ENCODE assay signal across 10 mouse cellular contexts in genomic region chr3:97524835-97525234, GRCm38 (mm10).
DNase-seq lines count a peak whose midpoint lies in the region; ATAC-seq and TF ChIP-seq lines count a peak whose summit lies in the region.
"Had no signal": no experiment of that assay in that cellular context is flagged by ENCODE, and none has a peak within 500 bp of the region (broad histone marks: within the 10 kb centered on the region; RNA-seq: fewer than 3 reads in every experiment).

No protein-coding gene starts in this region.

- no peaks in the 10 kb centered on the region for H3K4me1 ChIP-seq in lung, embryonic 14.5 days (ENCODE audit: insufficient read depth)
- H3K4me1 ChIP-seq: heart, embryonic 15.5 days; megakaryocyte, embryonic 14.5 days had no signal

- H3K36me3 ChIP-seq in lung, embryonic 14.5 days (ENCODE audit: insufficient read depth), result no peaks in the 10 kb centered on the region
- H3K36me3 ChIP-seq: heart, embryonic 15.5 days had no signal

- H3K9me3 ChIP-seq in lung, embryonic 14.5 days (ENCODE audit: low read depth, low read length), result no peaks in the 10 kb centered on the region
- H3K9me3 ChIP-seq: heart, embryonic 15.5 days had no signal

- no peaks in the 10 kb centered on the region for H3K27me3 ChIP-seq in lung, embryonic 14.5 days (ENCODE audit: insufficient read depth, low read length)
- H3K27me3 ChIP-seq: heart, embryonic 15.5 days; megakaryocyte, embryonic 14.5 days had no signal

- no peak for TF ChIP-seq POLR2A in brain, embryonic 14.5 days (IDR thresholded peaks at IDR 0.05; ENCODE audit: borderline replicate concordance, extremely low read depth, insufficient read depth, insufficient read length, poor library complexity, severe bottlenecking)

- ATAC-seq in lung, embryonic 14.5 days (ENCODE audit: insufficient read depth), result no peak

- H3K4me2 ChIP-seq in lung, embryonic 14.5 days, result no peak overlapping the region

- peak; percentile 28 to 55 for DNase-seq in cerebellum, postnatal 14 days
- no peak for DNase-seq in cerebellum, adult 8-10 months
- DNase-seq in lung, embryonic 14.5 days, result peak; percentile 21
- no peak for DNase-seq in lung, postnatal 4 days
- no peak for DNase-seq in brain, embryonic 14.5 days (ENCODE audit: low read depth)
- peak; percentile 18 to 65 for DNase-seq in spleen, postnatal 4 days (ENCODE audit: low spot score in 2 of 2)
- DNase-seq in urinary bladder, adult 2 months (ENCODE audit: low spot score), result no peak
- DNase-seq in T-cell, adult 2 months (ENCODE audit: low spot score), result no peak

- WGBS in lung, embryonic 14.5 days, result 84% methylated on average over 5 of the region's 5 CpGs

- no peak overlapping the region for H3K4me3 ChIP-seq in lung, embryonic 14.5 days (ENCODE audit: low read depth, low read length)
- H3K4me3 ChIP-seq: heart, embryonic 15.5 days; megakaryocyte, embryonic 14.5 days had no signal

- no peak overlapping the region for H3K9ac ChIP-seq in lung, embryonic 14.5 days
- H3K9ac ChIP-seq: heart, embryonic 15.5 days had no signal

- peak; percentile 60 for TF ChIP-seq CTCF in lung, embryonic 14.5 days (IDR thresholded peaks at IDR 0.05; ENCODE audit: low read depth)
- TF ChIP-seq CTCF in brain, embryonic 14.5 days (IDR thresholded peaks at IDR 0.05; ENCODE audit: borderline replicate concordance, extremely low read depth, insufficient read depth, insufficient read length), result peak; percentile 58; the same call in 1 of the 2 replicates

- no peak overlapping the region for H3K27ac ChIP-seq in lung, embryonic 14.5 days (ENCODE audit: low read depth)
- H3K27ac ChIP-seq: heart, embryonic 15.5 days had no signal

Comparison
In these comparisons a context has a peak if more than half of its experiments do, and no peak if none do; other contexts are left out.
1. DNase-seq: peak in cerebellum, postnatal 14 days (2 of 2), lung, embryonic 14.5 days (single experiment) and spleen, postnatal 4 days (2 of 2); none in cerebellum, adult 8-10 months (single experiment), lung, postnatal 4 days (0 of 2), brain, embryonic 14.5 days (single experiment), urinary bladder, adult 2 months (single experiment) and T-cell, adult 2 months (single experiment).